24 mouse cellular contexts compared by ENCODE assay signal in genomic region chr5:71170378-71170777, GRCm38 (mm10).
A peak's percentile ranks its signal among the peaks of the same experiment; 100 is the strongest.
DNase-seq lines count a peak whose midpoint lies in the region; ATAC-seq lines count a peak whose summit lies in the region.
"Had no signal": no experiment of that assay in that cellular context is flagged by ENCODE, and none has a peak within 500 bp of the region (broad histone marks: within the 10 kb centered on the region; RNA-seq: fewer than 3 reads in every experiment).

No protein-coding gene starts in this region.

- ATAC-seq in erythroblast, adult 5-6 weeks (replicated peaks; ENCODE audit: low FRiP score, poor library complexity, severe bottlenecking): no peak
- ATAC-seq in forebrain, embryonic 14.5 days: no peak
- ATAC-seq: activated CD4-positive, CD25-positive, alpha-beta regulatory T cell, adult 4 months; CD4-positive, CD25-positive, alpha-beta regulatory T cell, adult 4 months; forebrain, embryonic 13.5 days; inflammation-experienced regulatory T-cells, adult 6 months; liver, postnatal 0 days had no signal

- H3K27me3 ChIP-seq in forebrain, embryonic 14.5 days (replicated peaks; ENCODE audit: control insufficient read depth, insufficient read depth, low read length): no peaks in the 10 kb centered on the region
- H3K27me3 ChIP-seq: forebrain, embryonic 13.5 days; megakaryocyte, embryonic 14.5 days; neural tube, embryonic 15.5 days had no signal

- intact Hi-C loops in left cerebral cortex, postnatal 10 days (cut with DNase I): no loop called here
- intact Hi-C loops in left cerebral cortex, postnatal 14 days (cut with DNase I): no loop called here

- no peak overlapping the region for H3K9ac ChIP-seq in forebrain, embryonic 14.5 days (ENCODE audit: low read length)
- H3K9ac ChIP-seq: forebrain, embryonic 13.5 days; liver, postnatal 0 days; neural tube, embryonic 15.5 days had no signal

- H3K27ac ChIP-seq in forebrain, embryonic 14.5 days (ENCODE audit: low read depth, low read length): no peak overlapping the region
- H3K27ac ChIP-seq: embryonic facial prominence, embryonic 10.5 days; forebrain, embryonic 13.5 days; heart, embryonic 10.5 days; limb, embryonic 10.5 days; neural tube, embryonic 15.5 days had no signal

- H3K9me3 ChIP-seq in forebrain, embryonic 14.5 days (replicated peaks; ENCODE audit: control insufficient read depth, low read length): no peaks in the 10 kb centered on the region
- H3K9me3 ChIP-seq: embryonic facial prominence, embryonic 10.5 days; forebrain, embryonic 13.5 days; heart, embryonic 10.5 days; limb, embryonic 10.5 days; megakaryocyte, embryonic 14.5 days; neural tube, embryonic 15.5 days had no signal

- H3K4me3 ChIP-seq in forebrain, embryonic 14.5 days (ENCODE audit: low read depth, low read length): no peak overlapping the region
- H3K4me3 ChIP-seq: embryonic facial prominence, embryonic 10.5 days; forebrain, embryonic 13.5 days; heart, embryonic 10.5 days; limb, embryonic 10.5 days; megakaryocyte, embryonic 14.5 days; neural tube, embryonic 15.5 days had no signal

- no peaks in the 10 kb centered on the region for H3K4me1 ChIP-seq in forebrain, embryonic 14.5 days (ENCODE audit: control insufficient read depth, insufficient read depth, low read length)
- H3K4me1 ChIP-seq: embryonic facial prominence, embryonic 10.5 days; forebrain, embryonic 13.5 days; heart, embryonic 10.5 days; limb, embryonic 10.5 days; megakaryocyte, embryonic 14.5 days; neural tube, embryonic 15.5 days had no signal

- WGBS in forebrain, embryonic 14.5 days: 70% methylated on average over 4 of the region's 4 CpGs

- H3K36me3 ChIP-seq in forebrain, embryonic 14.5 days (ENCODE audit: control insufficient read depth, insufficient read depth, low read length): no peaks in the 10 kb centered on the region
- H3K36me3 ChIP-seq: embryonic facial prominence, embryonic 10.5 days; heart, embryonic 10.5 days; limb, embryonic 10.5 days; neural tube, embryonic 15.5 days had no signal

- H3K4me2 ChIP-seq in forebrain, embryonic 14.5 days (ENCODE audit: low read length): no peak overlapping the region
- H3K4me2 ChIP-seq: forebrain, embryonic 13.5 days; neural tube, embryonic 15.5 days had no signal

- peak; percentile 10 for DNase-seq in left cerebral cortex, adult 11 months (ENCODE audit: low spot score)
- DNase-seq in left cerebral cortex, postnatal 10 days (ENCODE audit: extremely low spot score in 1 of 2, low spot score in 2 of 2): no peak
- peak; percentile 69 for DNase-seq in A20 (ENCODE audit: low read depth, low spot score)
- DNase-seq in brain, adult 2 months (ENCODE audit: low read depth, low spot score): peak; percentile 62
- peak; percentile 7 to 9 for DNase-seq in left cerebral cortex, postnatal 14 days (ENCODE audit: low spot score in 2 of 2)
- DNase-seq in forebrain, embryonic 14.5 days (ENCODE audit: low spot score): no peak
- DNase-seq: adrenal gland, postnatal 25 days; cerebellum, adult 2 months; kidney, adult 2 months; kidney, postnatal 10 days; liver, postnatal 0 days; lung, postnatal 14 days; midbrain, embryonic 14.5 days; thymus, postnatal 14 days had no signal

Comparison
In these comparisons a context has a peak if more than half of its experiments do, and no peak if none do; other contexts are left out.
1. DNase-seq: peak in left cerebral cortex, adult 11 months (single experiment), A20 (single experiment), brain, adult 2 months (single experiment) and left cerebral cortex, postnatal 14 days (2 of 2); none in left cerebral cortex, postnatal 10 days (0 of 2) and forebrain, embryonic 14.5 days (single experiment).